Comparison of ENCODE assay signal across 9 mouse cellular contexts in the genomic region with DNA sequence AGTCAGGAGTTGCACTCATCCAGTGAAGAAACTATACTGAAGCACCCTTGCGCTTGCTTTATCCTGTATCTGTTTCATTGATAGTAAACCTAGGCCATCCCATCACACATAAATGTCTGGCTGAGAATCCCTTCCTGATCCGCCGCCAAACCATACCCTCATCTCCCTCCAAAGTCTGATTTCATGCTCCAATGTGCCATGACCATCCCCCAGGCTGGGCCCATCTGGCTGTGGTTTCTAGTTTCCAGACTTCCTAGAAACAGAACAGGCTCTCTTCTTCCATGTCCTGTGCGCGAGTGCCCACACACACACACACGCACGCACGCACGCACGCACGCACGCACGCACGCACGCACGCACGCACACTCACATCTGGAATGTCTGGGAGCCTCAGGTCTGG.
DNase-seq lines count a peak whose midpoint lies in the region; ATAC-seq and TF ChIP-seq lines count a peak whose summit lies in the region.
"Had no signal": no experiment of that assay in that cellular context is flagged by ENCODE, and none has a peak within 500 bp of the region (broad histone marks: within the 10 kb centered on the region; RNA-seq: fewer than 3 reads in every experiment).

No protein-coding gene starts in this region.

- H3K4me1 ChIP-seq in hindbrain, embryonic 15.5 days (replicated peaks) = peaks cover 7% of the 10 kb centered on the region; the same call in 1 of the 2 replicates
- H3K4me1 ChIP-seq in neural tube, embryonic 11.5 days (ENCODE audit: control insufficient read depth, insufficient read depth, low read length) = no peaks in the 10 kb centered on the region
- H3K4me1 ChIP-seq: lung, embryonic 15.5 days had no signal

- H3K36me3 ChIP-seq in hindbrain, embryonic 15.5 days = no peaks in the 10 kb centered on the region
- no peaks in the 10 kb centered on the region for H3K36me3 ChIP-seq in neural tube, embryonic 11.5 days (ENCODE audit: control insufficient read depth, insufficient read depth, low read length)
- H3K36me3 ChIP-seq: lung, embryonic 15.5 days had no signal

- H3K4me2 ChIP-seq in hindbrain, embryonic 15.5 days = no peak overlapping the region
- H3K4me2 ChIP-seq in neural tube, embryonic 11.5 days (ENCODE audit: low read depth) = no peak overlapping the region
- H3K4me2 ChIP-seq: lung, embryonic 15.5 days had no signal

- no peak for TF ChIP-seq CTCF in left cerebral cortex, adult 2 months (IDR thresholded peaks at IDR 0.05)

- intact Hi-C loops in left cerebral cortex, postnatal 4 days (cut with DNase I) = no loop called here
- intact Hi-C loops in left cerebral cortex, adult 2 months (cut with DNase I) = no loop called here

- DNase-seq in left cerebral cortex, postnatal 4 days = peak; percentile 91
- no peak for DNase-seq in left cerebral cortex, adult 2 months (ENCODE audit: extremely low spot score in 1 of 2, low spot score in 2 of 2)
- DNase-seq in cerebellum, postnatal 10 days = peak; percentile 92 to 96
- peak; percentile 61 for DNase-seq in neural tube, embryonic 11.5 days (ENCODE audit: low spot score)
- DNase-seq in c-Kit-positive CD71-positive TER-119-positive erythroid progenitor cells, embryonic 14.5 days (ENCODE audit: low spot score) = no peak
- DNase-seq in heart, postnatal 4 days = no peak
- no peak for DNase-seq in natural killer cell, adult 2 months (ENCODE audit: low spot score in 2 of 2)

- H3K4me3 ChIP-seq in left cerebral cortex, adult 2 months = no peak overlapping the region
- no peak overlapping the region for H3K4me3 ChIP-seq in hindbrain, embryonic 15.5 days
- H3K4me3 ChIP-seq in neural tube, embryonic 11.5 days (ENCODE audit: low read depth, low read length) = no peak overlapping the region
- H3K4me3 ChIP-seq: lung, embryonic 15.5 days had no signal

- no peak overlapping the region for H3K27ac ChIP-seq in left cerebral cortex, adult 2 months
- H3K27ac ChIP-seq in hindbrain, embryonic 15.5 days (replicated peaks) = peak overlapping the region; percentile 57; the same call in 1 of the 2 replicates
- H3K27ac ChIP-seq in neural tube, embryonic 11.5 days (ENCODE audit: low read depth, low read length) = no peak overlapping the region; the same call in 1 of the 2 replicates
- H3K27ac ChIP-seq: lung, embryonic 15.5 days had no signal

- no peaks in the 10 kb centered on the region for H3K27me3 ChIP-seq in hindbrain, embryonic 15.5 days
- no peaks in the 10 kb centered on the region for H3K27me3 ChIP-seq in neural tube, embryonic 11.5 days (ENCODE audit: control insufficient read depth, insufficient read depth, low read length)
- H3K27me3 ChIP-seq: lung, embryonic 15.5 days had no signal

- H3K9ac ChIP-seq in hindbrain, embryonic 15.5 days = no peak overlapping the region
- no peak overlapping the region for H3K9ac ChIP-seq in neural tube, embryonic 11.5 days (ENCODE audit: low read length)
- H3K9ac ChIP-seq: lung, embryonic 15.5 days had no signal

- H3K9me3 ChIP-seq in hindbrain, embryonic 15.5 days = no peaks in the 10 kb centered on the region
- no peaks in the 10 kb centered on the region for H3K9me3 ChIP-seq in neural tube, embryonic 11.5 days (ENCODE audit: control insufficient read depth, low read length)
- H3K9me3 ChIP-seq: lung, embryonic 15.5 days had no signal

- peak; percentile 47; the same call in 1 of the 2 replicates for ATAC-seq in hindbrain, embryonic 15.5 days (ENCODE audit: low FRiP score, low read depth)
- no peak for ATAC-seq in neural tube, embryonic 11.5 days (ENCODE audit: insufficient read depth, low FRiP score, low TSS enrichment)

- 65% methylated on average over 17 of the region's 17 CpGs for WGBS in hindbrain, embryonic 15.5 days
- 66% methylated on average over 17 of the region's 17 CpGs for WGBS in neural tube, embryonic 11.5 days

Comparison
In these comparisons a context has a peak if more than half of its experiments do, and no peak if none do; other contexts are left out.
1. DNase-seq: peak in left cerebral cortex, postnatal 4 days (single experiment), cerebellum, postnatal 10 days (2 of 2) and neural tube, embryonic 11.5 days (single experiment); none in left cerebral cortex, adult 2 months (0 of 2), c-Kit-positive CD71-positive TER-119-positive erythroid progenitor cells, embryonic 14.5 days (single experiment), heart, postnatal 4 days (single experiment) and natural killer cell, adult 2 months (0 of 2).